Mouse (Mus musculus) intestine, embryonic 14.5 days (tissue): ENCODE data around the gene Gm42878. TPM values are rescaled to one million over a fixed set of nuclear protein-coding genes. Genes with fewer than 3 reads are reported as not detected.

Experiments
- ATAC-seq: fragments of 200-750 bp; cut with Nextera tagmentation; replicated peaks from 2 replicates; pipeline ENCODE4 v1.8.0; 2017; ENCODE audit warnings: low read depth, moderate number of reproducible peaks, moderate TSS enrichment, moderate library complexity; ENCODE audit not compliant: low FRiP score, low TSS enrichment
- DNase-seq: peaks from one replicate; pipeline ENCODE4 v3.0.0-alpha.2; 2018; ENCODE audit warnings: low spot score
- H3K27ac ChIP-seq: fragments of 300-500 bp; sonication (generic); 2 replicates; pipeline ENCODE4 v1.5.1; 2014; ENCODE audit warnings: low read depth, mild to moderate bottlenecking, control low read depth
- H3K27me3 ChIP-seq: fragments of 300-500 bp; sonication (generic); replicated peaks from 2 replicates; pipeline ENCODE4 v1.6.1; 2014; ENCODE audit warnings: low read length, control low read depth; ENCODE audit not compliant: control insufficient read depth, insufficient read depth
- H3K36me3 ChIP-seq: fragments of 300-500 bp; sonication (generic); 2 replicates; pipeline ENCODE4 v1.6.1; 2014; ENCODE audit warnings: low read length, control low read depth; ENCODE audit not compliant: control insufficient read depth, insufficient read depth
- H3K4me1 ChIP-seq: fragments of 300-500 bp; sonication (generic); replicated peaks from 2 replicates; pipeline ENCODE4 v1.6.1; 2014; ENCODE audit warnings: low read length, control low read depth, mixed read lengths; ENCODE audit not compliant: control insufficient read depth, insufficient read depth
- H3K4me2 ChIP-seq: fragments of 300-500 bp; sonication (generic); 2 replicates; pipeline ENCODE4 v1.6.1; 2014; ENCODE audit warnings: low read length
- H3K4me3 ChIP-seq: fragments of 300-500 bp; sonication (generic); 2 replicates; pipeline ENCODE4 v1.5.1; 2014; ENCODE audit warnings: low read depth, low read length, control low read depth, mixed read lengths
- H3K9ac ChIP-seq: fragments of 300-500 bp; sonication (generic); 2 replicates; pipeline ENCODE4 v1.6.1; 2014; ENCODE audit warnings: mild to moderate bottlenecking, low read length
- H3K9me3 ChIP-seq: fragments of 300-500 bp; sonication (generic); 2 replicates; pipeline ENCODE4 v1.6.1; 2016; ENCODE audit warnings: low read length, control low read depth; ENCODE audit not compliant: control insufficient read depth
- WGBS: fragments of 180-500 bp; shearing (Covaris S2); extraction: QIAGEN DNeasy Blood & Tissue Kit; methylation state at CpG from one replicate; pipeline ENCODE4 v1.1.7; 2014; 5-methylcytosine and 5-hydroxymethylcytosine counted together
- polyA plus RNA-seq: library from polyadenylated mRNA; unstranded; fragments of >200 nt; fragmentation: Nextera tagmentation; extraction: Ambion mirVana; gene quantifications from 2 replicates; pipeline ENCODE4 v1.2.1, GENCODE M21; 2014

Gene Gm42878
- polyA plus RNA-seq, 1 experiment from 2014 or later, result not detected

DNA sequence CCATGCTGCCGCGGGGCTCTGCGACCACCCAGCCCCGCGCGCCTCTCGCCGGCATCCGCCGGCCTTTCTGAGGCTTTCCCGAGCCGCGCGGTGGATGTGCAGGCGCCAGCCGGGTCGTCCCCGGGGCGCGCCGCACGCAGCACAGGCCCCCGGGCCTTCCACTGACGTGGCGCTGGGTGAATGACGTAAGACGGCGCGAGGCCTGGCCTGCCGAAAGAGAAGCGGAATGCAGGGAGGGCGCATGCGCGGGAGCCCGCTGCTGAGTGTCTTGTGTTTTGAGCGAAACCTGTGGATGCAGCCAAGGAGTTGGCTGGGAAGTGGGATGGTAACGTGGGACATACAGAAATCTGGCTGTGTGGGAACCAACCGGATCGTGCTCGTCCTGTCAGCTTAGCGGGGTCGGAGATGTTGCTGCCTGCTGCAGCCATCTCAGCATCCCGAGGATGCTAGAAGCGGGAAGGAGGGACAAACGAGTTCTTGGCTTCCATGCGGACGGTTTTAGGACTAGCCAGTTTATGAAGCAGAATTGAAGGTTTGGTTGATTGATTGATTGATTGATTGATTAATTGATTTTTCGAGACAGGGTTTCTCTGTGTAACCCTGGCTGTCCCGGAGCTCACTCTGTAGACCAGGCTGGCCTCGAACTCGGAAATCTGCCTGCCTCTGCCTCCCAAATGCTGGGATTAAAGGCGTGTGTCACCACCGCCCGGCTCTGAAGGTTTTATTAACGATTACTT lies 679 bp upstream of the Gm42878 start, which contains the start of gene Mapkapk5:
Mapkapk5 (minus strand) TSS at position 113 of the 737 bp plus-strand sequence.
- H3K4me2 ChIP-seq, result peak within 1 kb of the TSS; percentile 83
- H3K27me3 ChIP-seq, result no peaks in the 10 kb centered on the region
- H3K9ac ChIP-seq, result peak within 1 kb of the TSS; percentile 96
- ATAC-seq (peak; percentile 97), DNase-seq (peak; percentile 100)
- peak within 1 kb of the TSS; percentile 93 for H3K4me3 ChIP-seq
- H3K27ac ChIP-seq, result peak within 1 kb of the TSS; percentile 97
- peaks cover 13% of the 10 kb centered on the region for H3K4me1 ChIP-seq
- H3K36me3 ChIP-seq, result no peaks in the 10 kb centered on the region
- H3K9me3 ChIP-seq, result no peaks in the 10 kb centered on the region
- WGBS, result 2% methylated on average over 45 of the region's 55 CpGs

DNA sequence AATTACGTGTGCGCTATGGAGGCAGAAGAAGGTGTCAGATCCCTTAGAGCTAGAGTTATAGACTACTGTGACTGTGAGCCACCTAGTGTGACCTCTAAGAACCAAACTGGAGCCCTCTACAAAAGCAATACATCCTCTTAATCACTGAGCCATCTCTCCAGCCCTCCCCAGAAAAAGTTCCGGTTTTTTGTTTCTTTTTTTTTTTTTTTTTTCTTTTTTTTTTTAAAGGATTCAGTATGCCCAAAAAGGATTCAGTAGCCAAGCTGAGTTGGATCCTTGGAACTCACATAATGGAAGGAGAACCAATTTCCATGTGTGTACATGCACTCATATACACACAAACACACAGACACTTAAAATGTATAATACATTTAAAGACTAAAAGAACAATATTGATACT lies 1.9 kb downstream of the Gm42878 start:
- WGBS, result 80% methylated on average over 3 of the region's 3 CpGs
- no peak for ATAC-seq

GRCm38 (mm10) chr5:121541235-121541634 lies 4.0 kb downstream of the Gm42878 start:
- WGBS, result 81% methylated on average over 7 of the region's 7 CpGs
- no peaks in the 10 kb centered on the region for H3K27me3 ChIP-seq
- no peak for ATAC-seq
- no peak overlapping the region for H3K4me2 ChIP-seq
- H3K4me1 ChIP-seq, result peaks cover 13% of the 10 kb centered on the region
- H3K4me3 ChIP-seq, result no peak overlapping the region
- DNase-seq, result no peak
- H3K36me3 ChIP-seq, result peaks cover 27% of the 10 kb centered on the region
- no peak overlapping the region for H3K9ac ChIP-seq
- H3K27ac ChIP-seq, result no peak overlapping the region
- no peaks in the 10 kb centered on the region for H3K9me3 ChIP-seq

More for the DNA sequence above, 1.9 kb downstream of the Gm42878 start:
- H3K4me1 ChIP-seq, result peaks cover 13% of the 10 kb centered on the region
- no peak overlapping the region for H3K9ac ChIP-seq
- H3K4me2 ChIP-seq, result no peak overlapping the region
- no peak overlapping the region for H3K4me3 ChIP-seq
- 0 out of 2 replicates have a peak, but pooled peaks cover 10% of the 10 kb centered on the region for H3K36me3 ChIP-seq
- no peak overlapping the region for H3K27ac ChIP-seq
- DNase-seq, result no peak
- no peaks in the 10 kb centered on the region for H3K9me3 ChIP-seq
- H3K27me3 ChIP-seq, result no peaks in the 10 kb centered on the region

GRCm38 (mm10) chr5:121540066-121540465 lies 5.2 kb downstream of the Gm42878 start:
- no peak overlapping the region for H3K9ac ChIP-seq
- H3K36me3 ChIP-seq, result peaks cover 38% of the 10 kb centered on the region
- no peak overlapping the region for H3K4me2 ChIP-seq
- DNase-seq, result no peak
- H3K4me1 ChIP-seq, result peaks cover 13% of the 10 kb centered on the region
- H3K27me3 ChIP-seq, result no peaks in the 10 kb centered on the region
- H3K4me3 ChIP-seq, result no peak overlapping the region
- no peak overlapping the region for H3K27ac ChIP-seq
- ATAC-seq, result no peak
- 91% methylated on average over 5 of the region's 5 CpGs for WGBS
- H3K9me3 ChIP-seq, result no peaks in the 10 kb centered on the region

- Histone ChIP-seq H3K4me2 (no peak overlapping the region), H3K4me3 (no peak overlapping the region), H3K36me3 (peaks cover 60% of the 10 kb centered on the region), H3K4me1 (no peaks in the 10 kb centered on the region), H3K27me3 (no peaks in the 10 kb centered on the region), H3K9ac (no peak overlapping the region), H3K9me3 (no peaks in the 10 kb centered on the region), H3K27ac (no peak overlapping the region)
- no peak for ATAC-seq
- no peak for DNase-seq
- 88% methylated on average over 2 of the region's 2 CpGs for WGBS
These were observed 7.7 kb downstream of the Gm42878 start for GRCm38 (mm10) chr5:121537588-121537987.

- H3K36me3 ChIP-seq, result peaks cover 65% of the 10 kb centered on the region
- H3K4me3 ChIP-seq, result no peak overlapping the region
- H3K27me3 ChIP-seq, result no peaks in the 10 kb centered on the region
- no peak overlapping the region for H3K4me2 ChIP-seq
- no peak overlapping the region for H3K9ac ChIP-seq
- no peak overlapping the region for H3K27ac ChIP-seq
- H3K4me1 ChIP-seq, result no peaks in the 10 kb centered on the region
- WGBS, result 69% methylated on average over 7 of the region's 7 CpGs
- H3K9me3 ChIP-seq, result no peaks in the 10 kb centered on the region
- ATAC-seq, result no peak
- DNase-seq, result no peak
These were observed 8.2 kb downstream of the Gm42878 start for GRCm38 (mm10) chr5:121536921-121537555.

- no peak overlapping the region for H3K4me2 ChIP-seq
- ATAC-seq, result no peak
- no peaks in the 10 kb centered on the region for H3K4me1 ChIP-seq
- 94% methylated on average over 3 of the region's 3 CpGs for WGBS
- H3K27ac ChIP-seq, result no peak overlapping the region
- no peak for DNase-seq
- H3K36me3 ChIP-seq, result peaks cover 84% of the 10 kb centered on the region
- H3K9ac ChIP-seq, result no peak overlapping the region
- H3K4me3 ChIP-seq, result no peak overlapping the region
- H3K27me3 ChIP-seq, result no peaks in the 10 kb centered on the region
- H3K9me3 ChIP-seq, result no peaks in the 10 kb centered on the region
These were observed 10.2 kb downstream of the Gm42878 start for GRCm38 (mm10) chr5:121535116-121535515.

GRCm38 (mm10) chr5:121534521-121534920 lies 10.8 kb downstream of the Gm42878 start:
- peaks cover 89% of the 10 kb centered on the region for H3K36me3 ChIP-seq
- H3K27ac ChIP-seq, result no peak overlapping the region
- no peak for ATAC-seq
- WGBS, result 91% methylated on average over 5 of the region's 5 CpGs
- no peak overlapping the region for H3K4me3 ChIP-seq
- no peaks in the 10 kb centered on the region for H3K27me3 ChIP-seq
- no peak overlapping the region for H3K9ac ChIP-seq
- no peak overlapping the region for H3K4me2 ChIP-seq
- no peak for DNase-seq
- no peaks in the 10 kb centered on the region for H3K9me3 ChIP-seq
- no peaks in the 10 kb centered on the region for H3K4me1 ChIP-seq
